Mouse (Mus musculus) E14TG2a.4 (cell line): Measurements from ENCODE around the gene Gm9745.

Experiments used
- CTCF ChIP-seq: conservative IDR thresholded peaks from 2 replicates; pipeline ENCODE4 v1.5.1; 2014; ENCODE audit warnings: low read length
- POU5F1 ChIP-seq: IDR thresholded peaks from 2 replicates; pipeline ENCODE4 v1.6.1; 2014; ENCODE audit warnings: low read length, borderline replicate concordance

DNA sequence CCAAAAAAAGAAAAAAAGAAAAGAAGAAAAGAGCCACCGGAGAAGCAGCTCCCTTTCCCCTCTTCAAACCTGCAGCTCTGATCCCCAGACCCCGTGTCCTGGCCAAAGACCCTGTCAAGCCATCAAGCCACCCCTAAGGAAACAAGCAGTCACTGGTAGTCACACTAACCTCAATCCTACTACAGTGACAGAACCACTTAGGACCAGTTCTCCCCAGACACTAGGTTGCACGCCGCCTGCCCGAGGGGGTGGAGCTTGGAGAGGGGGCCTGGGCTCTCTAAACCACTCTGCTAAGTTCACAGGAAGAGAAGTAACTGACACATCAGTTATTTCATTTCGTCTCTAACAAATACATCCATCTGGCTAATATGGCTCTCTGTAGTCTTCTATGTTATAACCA lies 44.2 kb upstream of the Gm9745 start:
- TF ChIP-seq CTCF (no peak), POU5F1 (no peak)
